Mouse (Mus musculus): ENCODE measurements around the gene Adcy9.
"Not testable (repeated sequence)": the region's sequence is repeated elsewhere in the genome, so short reads cannot be mapped to it uniquely, and the experiment has no call there.

DNA sequence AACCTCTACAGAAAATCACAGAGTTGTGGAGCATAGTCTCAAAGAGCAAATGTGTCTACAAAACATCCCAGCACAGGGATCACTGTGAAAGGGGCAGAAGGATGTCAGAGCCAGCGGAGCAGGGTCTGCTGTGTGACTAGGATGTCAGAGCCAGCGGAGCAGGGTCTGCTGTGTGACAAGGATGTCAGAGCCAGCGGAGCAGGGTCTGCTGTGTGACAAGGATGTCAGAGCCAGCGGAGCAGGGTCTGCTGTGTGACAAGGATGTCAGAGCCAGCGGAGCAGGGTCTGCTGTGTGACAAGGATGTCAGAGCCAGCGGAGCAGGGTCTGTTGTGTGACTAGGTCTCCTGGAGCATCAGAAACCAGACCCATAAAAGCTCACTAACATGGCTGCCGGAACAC, 81.1 kb downstream of the Adcy9 start:
- TF ChIP-seq CTCF (conservative IDR thresholded peaks at IDR 0.05; ENCODE audit: low read length); NANOG (IDR thresholded peaks at IDR 0.05; ENCODE audit: borderline replicate concordance, low read length): not testable (repeated sequence)

All from E14TG2a.4 (cell line).